Mouse (Mus musculus) cerebellum, adult 9-11 months (tissue): ENCODE data around the gene Bmp3.

Source experiments
- DNase-seq: peaks from one replicate; pipeline ENCODE4 v3.0.0; 2022

The Bmp3 gene

GRCm38 (mm10) chr5:98854264-98854626 is at the start of gene Bmp3:
Gene Bmp3 (plus strand): TSS chr5:98854415.
- DNase-seq: no peak

GRCm38 (mm10) chr5:98804761-98805160 is 49.5 kb upstream of the Bmp3 start:
- DNase-seq: no peak

- DNase-seq: no peak
Observed at GRCm38 (mm10) chr5:98806492-98806891, 47.7 kb upstream of the Bmp3 start.

- DNase-seq: no peak
Observed at GRCm38 (mm10) chr5:98807022-98807421, 47.2 kb upstream of the Bmp3 start.

- no peak for DNase-seq
Observed at GRCm38 (mm10) chr5:98807953-98808352, 46.3 kb upstream of the Bmp3 start.

GRCm38 (mm10) chr5:98812380-98812779 is 41.8 kb upstream of the Bmp3 start:
- DNase-seq: no peak

GRCm38 (mm10) chr5:98815269-98815668 is 38.9 kb upstream of the Bmp3 start:
- no peak for DNase-seq

- no peak for DNase-seq
Observed at GRCm38 (mm10) chr5:98833760-98834159, 20.5 kb upstream of the Bmp3 start.

GRCm38 (mm10) chr5:98834300-98834699 is 19.9 kb upstream of the Bmp3 start:
- no peak for DNase-seq

- DNase-seq: no peak
Observed at GRCm38 (mm10) chr5:98842600-98843310, 11.5 kb upstream of the Bmp3 start.

GRCm38 (mm10) chr5:98844664-98845063 is 9.6 kb upstream of the Bmp3 start:
- DNase-seq: no peak

- DNase-seq: no peak
Observed at GRCm38 (mm10) chr5:98854627-98855564, 681 bp downstream of the Bmp3 start.

GRCm38 (mm10) chr5:98855741-98856140 is 1.5 kb downstream of the Bmp3 start:
- DNase-seq: no peak

- no peak for DNase-seq
Observed at GRCm38 (mm10) chr5:98856356-98856755, 2.1 kb downstream of the Bmp3 start.

- DNase-seq: no peak
Observed at GRCm38 (mm10) chr5:98863891-98864290, 9.7 kb downstream of the Bmp3 start.

- no peak for DNase-seq
Observed at GRCm38 (mm10) chr5:98865146-98865545, 10.9 kb downstream of the Bmp3 start.

GRCm38 (mm10) chr5:98876056-98876455 is 21.8 kb downstream of the Bmp3 start:
- no peak for DNase-seq

GRCm38 (mm10) chr5:98878891-98879290 is 24.7 kb downstream of the Bmp3 start:
- no peak for DNase-seq

- DNase-seq: no peak
Observed at GRCm38 (mm10) chr5:98882096-98882495, 27.9 kb downstream of the Bmp3 start.

- no peak for DNase-seq
Observed at GRCm38 (mm10) chr5:98890544-98891050, 36.4 kb downstream of the Bmp3 start.

GRCm38 (mm10) chr5:98894281-98894680 is 40.1 kb downstream of the Bmp3 start:
- no peak for DNase-seq

- DNase-seq: no peak
Observed at GRCm38 (mm10) chr5:98897946-98898345, 43.7 kb downstream of the Bmp3 start.

- peak; percentile 44 for DNase-seq
Observed at GRCm38 (mm10) chr5:98900926-98901325, 46.7 kb downstream of the Bmp3 start.

GRCm38 (mm10) chr5:98902339-98902738 is 48.1 kb downstream of the Bmp3 start:
- no peak for DNase-seq
